Mouse (Mus musculus) lung, postnatal 14 days (tissue): ENCODE results near the gene Dcdc2a.
A peak's percentile ranks its signal among the peaks of the same experiment; 100 is the strongest.

Source experiments
- DNase-seq: peaks from one replicate; pipeline ENCODE4 v3.0.0; 2021

Dcdc2a gene

DNA sequence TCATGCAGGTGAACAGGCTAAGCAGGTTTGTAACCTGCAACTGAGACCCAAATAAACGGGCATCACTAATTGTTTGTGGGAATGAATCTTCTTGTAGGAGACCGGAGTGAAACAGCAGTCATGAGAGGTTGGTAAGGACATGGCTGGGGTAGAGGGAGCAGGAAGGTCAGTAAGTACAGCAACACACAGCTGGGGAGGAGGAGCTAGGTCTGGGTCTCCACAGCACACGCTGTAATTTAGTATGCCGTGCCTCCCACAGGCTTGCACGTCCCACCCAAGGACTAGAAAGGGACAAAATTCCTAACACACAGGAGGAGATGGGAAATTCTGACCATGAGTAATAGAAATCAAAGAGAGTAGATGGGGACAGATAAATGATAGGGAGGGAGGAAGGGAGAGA, 42.8 kb downstream of the Dcdc2a start:
- no peak for DNase-seq

DNA sequence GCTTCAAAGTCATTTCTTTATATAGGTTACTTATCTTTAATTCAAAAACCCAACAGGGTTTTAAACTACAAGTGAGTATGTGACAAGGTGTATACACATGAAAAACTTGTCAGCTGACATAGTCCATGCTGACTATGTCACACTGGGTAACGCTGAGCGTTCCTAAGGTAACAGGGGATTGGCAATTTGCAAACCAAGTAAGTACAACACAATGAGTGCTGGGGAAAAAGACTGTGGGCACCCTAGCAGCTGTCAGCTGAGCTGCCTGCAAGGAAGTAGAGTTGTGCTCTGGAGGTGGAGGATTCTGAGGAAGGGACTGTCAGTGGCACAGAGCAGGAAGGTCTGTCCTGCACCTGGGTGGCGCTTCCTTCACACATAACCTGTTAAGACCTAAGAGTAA, 43.7 kb downstream of the Dcdc2a start:
- DNase-seq, result no peak

- no peak for DNase-seq
Observed at GRCm38 (mm10) chr13:25100581-25100980, 44.8 kb downstream of the Dcdc2a start.

DNA sequence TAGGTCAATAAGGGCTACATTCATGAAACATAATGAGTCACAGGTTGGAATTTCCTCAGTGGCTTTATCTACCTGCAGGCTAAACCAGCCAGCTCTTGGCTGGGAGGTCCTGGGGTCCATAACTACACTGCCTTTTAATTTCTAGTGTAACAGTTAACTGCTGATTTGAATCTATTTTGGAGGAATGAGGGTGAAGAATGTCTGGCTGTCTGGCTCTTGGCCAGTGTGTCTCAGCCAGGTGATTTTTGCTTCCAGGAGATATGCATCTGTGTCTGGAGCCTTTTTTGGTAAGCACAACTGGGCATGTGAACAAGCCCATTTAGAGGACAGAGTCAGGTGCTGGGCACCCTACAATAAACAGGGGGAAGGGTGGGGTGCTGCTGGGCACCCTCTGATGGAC, 49.9 kb downstream of the Dcdc2a start:
- DNase-seq, result no peak

GRCm38 (mm10) chr13:25106740-25107139, 50.9 kb downstream of the Dcdc2a start:
- no peak for DNase-seq

DNA sequence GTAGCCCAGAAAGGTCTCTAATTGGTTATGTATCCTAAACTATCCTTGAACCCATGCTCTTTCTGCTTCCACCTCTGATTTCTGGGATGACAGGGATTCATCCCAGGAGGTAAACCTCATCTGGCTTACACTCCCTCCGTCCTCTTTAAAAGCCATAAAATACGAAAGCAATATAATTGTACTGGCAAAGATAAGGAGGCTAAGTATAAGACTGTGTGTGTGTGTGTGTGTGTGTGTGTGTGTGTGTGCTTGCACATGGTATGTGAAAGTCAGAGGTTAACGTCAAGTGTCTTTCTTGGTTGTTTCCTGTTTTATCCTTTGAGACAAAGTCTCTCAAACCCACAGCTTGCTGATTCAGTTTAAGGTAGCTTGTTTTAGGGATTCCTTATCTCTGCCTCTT, 52.5 kb downstream of the Dcdc2a start:
- DNase-seq, result no peak

DNA sequence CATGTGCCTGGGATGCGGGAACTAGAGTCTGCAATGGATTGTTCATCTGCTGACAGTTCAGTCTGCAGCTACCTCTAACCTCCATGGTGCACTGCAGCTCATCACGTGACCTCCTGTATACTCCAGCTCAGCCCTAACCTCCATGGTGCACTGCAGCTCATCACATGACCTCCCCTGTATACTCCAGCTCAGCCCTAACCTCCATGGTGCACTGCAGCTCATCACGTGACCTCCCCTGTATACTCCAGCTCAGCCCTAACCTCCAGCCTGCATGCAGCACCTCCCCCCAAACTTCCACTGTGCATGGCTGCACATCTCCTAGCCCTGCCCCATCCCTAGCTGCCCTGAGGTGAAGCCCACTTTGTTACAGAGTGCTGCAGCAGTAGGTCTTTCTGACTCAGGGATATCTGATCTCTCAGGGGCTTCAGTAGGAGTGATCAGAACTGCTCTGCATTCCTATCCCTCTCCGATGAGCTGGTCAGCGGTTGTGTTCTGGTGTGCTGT, 54.8 kb downstream of the Dcdc2a start:
- DNase-seq, result no peak

GRCm38 (mm10) chr13:25115429-25115881, 59.7 kb downstream of the Dcdc2a start:
- peak; percentile 5 for DNase-seq

DNA sequence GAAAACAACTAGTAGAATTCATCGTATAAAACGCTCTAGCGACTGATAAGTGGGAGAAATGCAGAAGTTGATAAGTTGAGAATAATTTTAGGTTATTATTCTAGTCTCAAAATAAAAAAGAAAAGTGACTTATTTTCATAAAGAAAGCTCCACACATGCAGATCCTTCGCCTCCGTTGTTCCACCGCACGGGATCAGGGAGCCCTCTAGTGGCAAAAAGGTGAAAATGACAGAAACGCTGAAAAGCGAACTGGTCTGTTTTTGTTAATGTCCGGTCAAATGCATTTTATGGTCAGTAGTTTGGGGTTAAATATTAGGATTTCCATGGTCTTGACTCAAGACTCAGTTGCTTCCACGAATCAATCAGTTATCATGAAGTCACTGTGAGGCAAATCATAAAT, 60.2 kb downstream of the Dcdc2a start:
- peak; percentile 41 for DNase-seq

DNA sequence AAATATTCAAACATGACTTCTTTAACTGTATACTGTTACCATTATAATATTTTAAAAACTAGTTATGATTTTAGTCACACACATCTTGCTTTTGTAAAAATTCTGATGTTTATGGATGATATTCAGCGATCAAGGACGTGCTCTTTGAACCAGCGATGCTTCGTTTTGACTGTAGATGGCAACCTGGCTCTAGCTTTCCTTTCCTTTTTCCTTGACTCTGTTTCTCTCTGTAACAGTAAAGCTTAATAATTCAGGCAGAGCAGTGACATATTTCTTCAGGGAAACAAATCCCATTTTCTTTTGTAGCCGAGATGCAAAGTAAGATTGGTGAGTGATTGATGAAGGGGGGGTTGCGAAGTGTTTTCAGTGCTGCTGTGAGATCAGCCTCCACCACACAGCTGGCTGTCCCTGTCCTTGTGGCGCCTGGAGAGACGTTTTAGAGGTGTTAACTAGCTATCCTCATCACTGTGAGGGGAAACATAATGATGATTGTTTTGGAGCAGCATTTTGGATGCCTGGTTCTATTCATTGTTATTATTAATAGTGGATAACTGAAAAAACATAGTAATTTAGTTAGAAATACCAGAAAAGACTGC, 67.0 kb downstream of the Dcdc2a start:
- DNase-seq, result no peak

DNA sequence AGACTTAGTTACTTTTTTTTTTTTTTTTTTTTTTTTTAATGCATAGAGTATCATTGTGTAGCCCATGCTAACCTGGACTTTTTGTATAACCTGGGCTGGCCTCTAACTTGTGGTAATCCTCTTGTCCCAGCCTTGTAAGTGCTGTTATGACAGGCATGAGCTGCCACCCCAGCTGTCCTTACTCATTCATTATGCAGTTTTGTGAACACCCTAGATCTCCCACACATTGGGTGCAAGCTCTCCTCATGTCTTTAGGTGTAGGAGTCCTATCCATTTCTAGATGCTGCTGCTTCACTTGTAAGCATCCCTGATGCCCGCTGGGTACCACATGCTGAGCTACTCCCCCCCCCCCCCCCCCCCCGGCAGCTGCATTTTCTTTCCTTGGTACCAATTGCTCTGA, 71.4 kb downstream of the Dcdc2a start:
- DNase-seq, result no peak

DNA sequence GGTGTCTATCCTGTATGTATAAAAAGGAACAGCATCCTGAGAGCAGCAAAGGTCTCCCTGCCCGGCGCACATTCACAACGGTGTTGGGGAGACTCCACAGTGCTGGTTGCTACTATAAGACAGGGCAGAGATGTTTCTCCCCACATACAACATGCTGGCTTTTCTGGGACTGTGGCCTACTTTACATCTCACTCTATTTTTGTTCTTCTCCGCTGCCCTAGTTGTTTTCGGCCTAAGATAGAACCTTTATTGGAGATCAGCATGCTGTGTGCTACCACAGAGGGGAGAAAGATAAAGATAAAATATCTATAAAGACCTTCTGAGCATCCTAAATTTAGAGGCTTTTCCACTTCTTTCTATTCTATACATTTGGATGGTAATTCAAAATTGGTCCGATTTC, 72.0 kb downstream of the Dcdc2a start:
- DNase-seq, result no peak

DNA sequence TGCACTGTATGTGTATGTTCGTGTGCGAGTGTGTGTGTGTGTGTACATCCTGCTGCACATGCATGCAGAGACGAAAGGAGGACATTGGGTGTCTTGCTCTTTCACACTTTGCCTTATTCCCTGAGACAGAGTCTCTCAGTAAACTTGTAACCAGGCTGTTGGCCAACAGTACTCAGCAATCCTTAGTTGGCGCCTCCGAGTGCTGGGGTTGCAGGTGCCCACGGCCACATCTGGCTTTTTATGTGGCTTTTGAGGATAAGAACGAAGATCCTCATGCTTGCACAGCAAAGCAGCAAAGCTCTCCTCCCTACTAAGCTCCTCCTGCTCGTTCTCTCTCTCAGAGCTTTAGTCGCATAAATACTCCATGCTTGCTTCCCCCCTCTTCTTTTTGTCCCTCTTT, 73.0 kb downstream of the Dcdc2a start:
- DNase-seq, result no peak

DNA sequence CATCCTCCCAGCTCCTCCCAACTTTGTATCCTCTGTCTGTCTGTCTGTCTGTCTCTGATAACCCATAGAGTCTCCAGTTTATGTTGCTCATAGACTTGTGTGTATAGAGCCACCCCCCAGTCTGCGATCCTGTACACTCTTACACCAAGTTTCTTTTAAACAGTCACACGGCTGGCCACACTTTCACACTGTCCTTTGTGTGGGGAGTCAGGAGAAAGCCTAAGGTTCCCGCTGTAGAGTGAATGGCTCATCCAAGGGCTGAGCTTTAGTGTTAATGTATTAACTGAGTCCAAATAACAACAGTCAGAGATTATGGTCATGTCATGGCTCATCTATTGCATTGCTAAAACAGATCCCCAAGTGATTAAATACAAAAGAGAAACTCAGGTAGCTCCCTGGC, 87.3 kb downstream of the Dcdc2a start:
- no peak for DNase-seq

DNA sequence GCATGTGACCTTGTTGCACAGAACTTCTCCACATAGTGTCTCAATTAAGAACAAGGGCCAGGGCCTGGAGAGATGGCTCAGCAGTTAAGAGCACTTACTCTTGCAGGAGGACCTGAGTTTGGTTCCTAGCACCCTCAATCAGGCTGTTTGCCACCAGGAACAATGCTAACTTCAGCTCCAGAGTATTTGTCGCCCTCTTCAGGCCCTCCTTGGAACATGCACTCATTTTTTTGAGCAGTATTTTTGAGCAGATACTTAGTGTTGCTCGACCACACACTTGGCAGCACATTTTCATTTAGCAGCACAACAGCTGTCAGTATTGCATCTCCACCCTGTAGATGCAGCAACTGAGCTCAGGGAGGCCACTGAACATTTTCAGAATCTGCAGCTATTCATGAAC, 88.3 kb downstream of the Dcdc2a start:
- no peak for DNase-seq

DNA sequence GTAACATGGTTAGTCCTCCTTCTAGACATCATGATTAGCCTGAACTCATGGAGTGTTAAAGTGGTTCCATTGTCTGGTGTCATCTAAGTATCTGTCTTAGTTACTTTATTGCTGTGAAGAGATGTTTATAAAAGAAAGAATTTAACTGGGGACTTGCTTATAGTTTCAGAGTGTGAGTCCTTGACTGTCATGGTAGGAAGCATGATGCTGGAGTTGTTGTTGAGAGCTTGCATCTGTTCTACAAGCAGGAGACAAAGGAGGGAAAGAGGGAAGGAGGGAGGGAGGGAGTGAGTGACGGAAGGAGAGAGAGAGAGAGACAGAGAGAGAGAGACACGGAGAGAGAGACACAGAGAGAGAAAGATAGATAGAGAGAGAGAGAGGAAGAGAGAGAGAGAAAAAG, 90.4 kb downstream of the Dcdc2a start:
- no peak for DNase-seq

DNA sequence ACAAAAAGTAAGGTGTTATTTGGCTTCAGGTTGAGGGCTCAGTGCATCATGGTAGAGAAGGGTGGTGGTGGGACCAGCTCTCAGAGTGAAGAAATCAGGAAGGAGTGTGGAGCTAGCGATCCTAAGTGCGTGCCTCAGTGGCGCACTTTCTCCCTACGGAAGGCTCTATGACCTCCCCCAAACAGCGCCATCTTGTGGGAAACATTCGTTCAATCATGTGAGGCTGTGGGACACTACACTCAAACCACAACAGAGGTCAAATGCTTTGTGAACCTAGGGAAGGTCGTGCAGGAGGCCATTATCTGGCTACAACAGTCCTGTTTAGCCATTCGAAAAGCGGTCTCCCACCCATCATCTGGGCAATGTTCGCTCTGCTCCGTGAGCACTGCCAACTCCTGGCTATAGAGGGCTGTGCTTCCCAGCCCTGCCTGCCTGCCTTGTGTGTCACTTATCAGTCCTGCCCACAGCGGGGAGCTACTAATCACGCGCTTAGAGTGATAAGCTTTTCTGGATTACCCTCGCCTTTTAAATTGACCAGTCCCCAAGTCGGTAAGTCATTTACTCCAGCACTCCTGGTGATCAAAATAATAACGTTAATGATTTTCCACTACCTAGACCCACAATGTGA, 94.5 kb downstream of the Dcdc2a start:
- DNase-seq, result no peak

DNA sequence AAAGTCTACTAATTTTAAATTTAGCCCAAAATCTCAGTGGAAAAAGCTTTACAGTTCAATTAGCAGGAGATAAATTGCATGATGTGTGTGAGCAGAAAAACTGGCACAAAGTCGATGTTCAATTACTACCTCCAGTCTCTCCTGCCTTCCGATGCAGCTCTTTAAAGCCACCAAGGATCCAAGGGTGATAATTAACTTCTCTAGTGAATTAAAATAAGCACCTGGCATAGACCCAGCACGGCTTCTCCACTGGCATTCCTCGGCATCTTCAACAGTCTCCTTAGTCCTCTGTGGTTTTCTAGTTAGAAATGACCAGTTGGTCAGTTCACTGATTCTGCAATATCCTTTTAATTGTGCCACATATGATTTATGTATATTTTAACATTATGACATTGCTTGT, 95.1 kb downstream of the Dcdc2a start:
- no peak for DNase-seq

- DNase-seq, result no peak
Observed at GRCm38 (mm10) chr13:25159917-25160316, 104.1 kb downstream of the Dcdc2a start.

- no peak for DNase-seq
Observed at GRCm38 (mm10) chr13:25160804-25161203, 105.0 kb downstream of the Dcdc2a start.

- no peak for DNase-seq
Observed at GRCm38 (mm10) chr13:25162594-25162993, 106.8 kb downstream of the Dcdc2a start.

GRCm38 (mm10) chr13:25168891-25169290, 113.1 kb downstream of the Dcdc2a start:
- no peak for DNase-seq

DNA sequence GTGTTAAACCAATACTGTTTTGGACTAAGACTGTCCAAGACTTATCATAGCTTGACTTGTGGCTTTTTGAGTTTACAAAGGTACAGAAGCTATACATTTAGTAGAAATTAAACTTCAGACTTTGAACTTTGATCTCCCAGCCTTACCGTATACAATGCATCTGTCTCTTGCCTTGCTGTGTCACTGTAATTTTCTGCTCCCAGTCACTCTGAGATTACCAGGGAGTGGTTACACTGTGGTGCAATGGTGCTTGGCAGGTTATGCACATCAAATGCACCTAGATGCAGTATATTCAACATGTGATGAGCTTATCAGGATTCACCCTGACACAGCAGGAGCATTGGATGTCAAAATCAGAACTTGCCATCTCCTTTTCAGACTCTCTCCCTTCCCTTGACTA, 122.0 kb downstream of the Dcdc2a start:
- DNase-seq, result no peak

DNA sequence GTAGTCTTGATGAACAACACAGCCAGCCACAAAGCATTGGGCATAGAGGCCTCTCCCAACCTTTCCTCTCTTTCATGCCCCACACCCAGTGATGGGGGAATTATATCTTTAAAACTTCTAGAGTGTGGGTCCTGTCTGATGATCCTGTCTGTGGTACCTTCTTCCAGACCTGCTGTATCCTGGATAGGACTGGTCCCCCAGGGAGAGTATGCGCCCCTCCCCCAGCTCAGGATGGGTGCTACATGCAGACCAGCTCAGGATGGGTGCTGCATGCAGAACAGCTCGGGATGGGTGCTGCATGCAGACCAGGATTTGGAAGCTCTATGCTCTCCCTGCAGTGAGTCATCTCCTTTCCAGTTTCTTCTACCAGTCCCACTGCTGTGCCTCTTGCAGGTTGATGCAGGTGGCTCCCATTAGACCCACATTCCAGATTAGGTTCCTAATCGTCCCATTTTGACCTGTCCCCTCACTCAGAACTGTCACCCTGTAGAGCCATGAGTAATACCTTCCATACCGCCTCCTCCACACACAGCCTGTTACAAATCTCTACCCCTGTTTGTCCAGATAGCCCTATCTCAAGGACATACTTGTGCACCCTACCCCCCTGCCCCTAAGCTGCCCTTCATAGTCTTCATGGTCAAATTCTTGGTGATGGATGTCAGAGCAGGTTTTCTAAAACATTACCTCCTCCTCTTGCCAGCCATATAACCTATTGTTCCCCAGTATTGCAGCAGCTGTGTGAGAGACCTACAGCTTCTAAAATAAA, 122.6 kb downstream of the Dcdc2a start:
- no peak for DNase-seq
